Mouse (Mus musculus) limb, embryonic 14.5 days (tissue): Measurements from ENCODE around the gene Srcin1. TPM values are rescaled to one million over a fixed set of nuclear protein-coding genes. Genes with fewer than 3 reads are reported as not detected.

Experiments used
- ATAC-seq: fragments of 200-750 bp; cut with Nextera tagmentation; 2 replicates; pipeline ENCODE4 v1.8.0; 2017; ENCODE audit warnings: low read depth, moderate number of reproducible peaks, moderate TSS enrichment; ENCODE audit not compliant: low FRiP score
- DNase-seq: peaks from one replicate; pipeline ENCODE4 v3.0.0-alpha.2; 2015; ENCODE audit warnings: low spot score
- H3K27ac ChIP-seq: fragments of 300-500 bp; sonication (generic); replicated peaks from 2 replicates; pipeline ENCODE4 v1.5.1; 2014; ENCODE audit warnings: low read depth, mild to moderate bottlenecking, low read length, moderate library complexity, mixed read lengths
- H3K27me3 ChIP-seq: fragments of 300-500 bp; sonication (generic); 2 replicates; pipeline ENCODE4 v1.6.1; 2014; ENCODE audit warnings: low read length, mixed read lengths; ENCODE audit not compliant: control insufficient read depth, insufficient read depth
- H3K36me3 ChIP-seq: fragments of 300-500 bp; sonication (generic); 2 replicates; pipeline ENCODE4 v1.6.1; 2014; ENCODE audit warnings: mild to moderate bottlenecking, low read length, moderate library complexity, mixed read lengths; ENCODE audit not compliant: control insufficient read depth, insufficient read depth
- H3K4me1 ChIP-seq: fragments of 300-500 bp; sonication (generic); 2 replicates; pipeline ENCODE4 v1.6.1; 2014; ENCODE audit warnings: antibody characterized with exemption, low read length, mixed read lengths; ENCODE audit not compliant: control insufficient read depth, insufficient read depth
- H3K4me2 ChIP-seq: fragments of 300-500 bp; sonication (generic); replicated peaks from 2 replicates; pipeline ENCODE4 v1.6.1; 2014; ENCODE audit warnings: low read depth, mild to moderate bottlenecking, low read length, moderate library complexity; ENCODE audit not compliant: severe bottlenecking
- H3K4me3 ChIP-seq: fragments of 300-500 bp; sonication (generic); replicated peaks from 2 replicates; pipeline ENCODE4 v1.5.1; 2014; ENCODE audit warnings: low read length
- H3K9ac ChIP-seq: fragments of 300-500 bp; sonication (generic); 2 replicates; pipeline ENCODE4 v1.6.1; 2014; ENCODE audit warnings: mild to moderate bottlenecking, low read depth, low read length, moderate library complexity; ENCODE audit not compliant: severe bottlenecking
- H3K9me3 ChIP-seq: fragments of 300-500 bp; sonication (generic); 2 replicates; pipeline ENCODE4 v1.6.1; 2016; ENCODE audit warnings: low read length; ENCODE audit not compliant: control insufficient read depth
- POLR2A ChIP-seq: fragments of 200-500 bp; IDR thresholded peaks from 2 replicates; pipeline ENCODE4 v1.8.0; 2012; ENCODE audit warnings: inconsistent platforms, mild to moderate bottlenecking, moderate library complexity, borderline replicate concordance; ENCODE audit not compliant: insufficient read depth, insufficient read length; ENCODE audit errors: extremely low read depth
- WGBS: fragments of 180-500 bp; shearing (Covaris S2); extraction: QIAGEN DNeasy Blood & Tissue Kit; methylation state at CpG from one replicate; pipeline ENCODE4 v1.1.7; 2014; 5-methylcytosine and 5-hydroxymethylcytosine counted together
- polyA plus RNA-seq, 2 experiments: library from polyadenylated mRNA; depleted of rRNA in 1 of 2; stranded (reverse) in 1 of 2; unstranded in 1 of 2; fragments of >200 nt; fragmentation: Nextera tagmentation in 1 of 2; extraction: Ambion mirVana in 1 of 2; gene quantifications; 2 replicates each; pipeline versions ENCODE4 v1.2.1 to v1.2.3; 2012 to 2014

Gene Srcin1
- polyA plus RNA-seq, 2 experiments = 0.39 to 4.0 TPM

DNA sequence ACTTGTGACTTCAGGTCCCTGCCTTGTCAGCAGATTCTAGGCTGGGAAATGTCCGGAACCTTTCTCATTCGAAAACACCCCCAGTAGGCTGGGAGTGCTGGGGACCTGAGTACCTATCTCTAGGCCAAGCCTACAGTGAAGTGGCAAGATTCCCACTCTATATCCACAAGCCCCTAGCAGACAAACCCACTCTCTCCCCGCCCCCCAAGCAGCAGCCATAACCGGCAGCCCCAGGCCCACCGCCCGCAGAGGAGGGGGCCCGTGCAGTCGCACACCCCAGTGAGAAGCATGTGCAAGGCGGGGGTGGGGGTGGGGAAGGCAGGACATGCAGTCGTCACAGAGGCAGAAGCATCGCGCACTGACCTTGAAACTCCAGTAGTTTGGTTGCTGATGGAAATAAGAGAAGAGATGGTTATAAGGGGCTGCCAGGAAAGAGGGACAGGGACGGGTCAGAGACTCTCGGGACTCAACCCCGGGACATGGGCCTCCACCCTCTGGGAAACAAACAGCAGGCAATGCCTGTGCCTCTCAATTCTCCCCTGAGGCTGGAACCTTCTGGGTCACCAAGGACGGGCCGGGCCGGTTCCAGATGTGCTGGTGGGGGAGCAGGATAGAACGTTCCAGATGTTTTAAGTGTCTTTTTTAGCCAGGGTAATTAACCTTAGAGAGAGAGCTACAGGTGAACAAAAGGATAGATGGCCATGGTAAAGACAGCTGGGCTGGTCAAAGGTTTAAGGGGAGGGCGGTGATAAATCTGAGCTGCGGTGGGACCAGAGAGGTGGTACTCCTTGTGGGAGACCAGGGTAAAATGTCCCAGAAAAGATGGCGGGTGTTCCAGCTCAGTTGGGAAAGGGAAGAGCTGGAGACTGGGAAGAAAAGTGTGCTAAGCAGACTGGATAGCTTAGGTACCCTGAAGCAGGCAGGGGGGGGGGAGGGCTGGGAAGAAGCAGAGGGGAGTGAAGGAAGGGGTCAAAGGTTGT, 33.5 kb downstream of the Srcin1 start:
- no peak for ATAC-seq
- H3K4me2 ChIP-seq = no peak overlapping the region
- no peak overlapping the region for H3K4me3 ChIP-seq
- no peak overlapping the region for H3K9ac ChIP-seq
- no peak for TF ChIP-seq POLR2A
- no peaks in the 10 kb centered on the region for H3K9me3 ChIP-seq
- peaks cover 10% of the 10 kb centered on the region for H3K4me1 ChIP-seq
- H3K27ac ChIP-seq = no peak overlapping the region
- DNase-seq = no peak
- peaks cover 41% of the 10 kb centered on the region for H3K27me3 ChIP-seq
- no peaks in the 10 kb centered on the region for H3K36me3 ChIP-seq
- 64% methylated on average over 22 of the region's 22 CpGs for WGBS

GRCm38 (mm10) chr11:97540604-97541003, 35.4 kb downstream of the Srcin1 start:
- H3K9ac ChIP-seq = no peak overlapping the region
- TF ChIP-seq POLR2A = no peak
- H3K4me1 ChIP-seq = peaks cover 12% of the 10 kb centered on the region
- peaks cover 42% of the 10 kb centered on the region for H3K27me3 ChIP-seq
- H3K27ac ChIP-seq = no peak overlapping the region
- 37% methylated on average over 3 of the region's 3 CpGs for WGBS
- ATAC-seq (peak; percentile 41; the same call in 1 of the 2 replicates), DNase-seq (peak; percentile 45)
- H3K4me3 ChIP-seq = no peak overlapping the region
- H3K9me3 ChIP-seq = no peaks in the 10 kb centered on the region
- no peak overlapping the region for H3K4me2 ChIP-seq
- no peaks in the 10 kb centered on the region for H3K36me3 ChIP-seq

- Histone ChIP-seq H3K4me2 (no peak overlapping the region), H3K27ac (no peak overlapping the region), H3K4me1 (peaks cover 12% of the 10 kb centered on the region), H3K9ac (no peak overlapping the region), H3K27me3 (peaks cover 42% of the 10 kb centered on the region), H3K36me3 (no peaks in the 10 kb centered on the region), H3K4me3 (no peak overlapping the region), H3K9me3 (no peaks in the 10 kb centered on the region)
- ATAC-seq (no peak), DNase-seq (no peak)
- TF ChIP-seq POLR2A = no peak
- WGBS = 43% methylated on average over 3 of the region's 3 CpGs
These were observed 35.9 kb downstream of the Srcin1 start for GRCm38 (mm10) chr11:97540136-97540535.

DNA sequence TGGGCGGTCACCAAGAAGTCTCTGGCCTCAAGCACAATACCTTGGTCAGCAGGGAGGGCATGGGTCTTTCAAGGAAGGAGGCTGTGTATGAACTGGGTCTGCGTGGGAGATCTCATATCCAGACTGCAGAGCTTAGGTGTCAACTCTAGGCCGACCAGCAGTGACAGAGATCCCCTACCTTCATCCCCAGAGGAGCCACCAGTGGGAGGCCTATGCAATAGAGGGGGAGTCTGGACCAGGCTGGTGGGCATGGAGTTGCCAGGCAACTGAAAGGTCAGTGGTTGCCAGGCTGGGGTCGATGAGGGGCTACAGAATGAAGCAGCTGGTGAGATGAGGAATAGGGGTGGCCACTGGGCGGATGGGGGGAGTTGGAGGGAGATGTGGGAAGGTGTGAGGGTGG, 36.4 kb downstream of the Srcin1 start:
- DNase-seq = no peak
- Histone ChIP-seq H3K4me3 (no peak overlapping the region), H3K27ac (no peak overlapping the region), H3K9ac (no peak overlapping the region), H3K9me3 (no peaks in the 10 kb centered on the region), H3K27me3 (peaks cover 43% of the 10 kb centered on the region), H3K36me3 (no peaks in the 10 kb centered on the region), H3K4me1 (peaks cover 15% of the 10 kb centered on the region), H3K4me2 (no peak overlapping the region)
- TF ChIP-seq POLR2A = no peak
- 68% methylated on average over 5 of the region's 5 CpGs for WGBS
- no peak for ATAC-seq

DNA sequence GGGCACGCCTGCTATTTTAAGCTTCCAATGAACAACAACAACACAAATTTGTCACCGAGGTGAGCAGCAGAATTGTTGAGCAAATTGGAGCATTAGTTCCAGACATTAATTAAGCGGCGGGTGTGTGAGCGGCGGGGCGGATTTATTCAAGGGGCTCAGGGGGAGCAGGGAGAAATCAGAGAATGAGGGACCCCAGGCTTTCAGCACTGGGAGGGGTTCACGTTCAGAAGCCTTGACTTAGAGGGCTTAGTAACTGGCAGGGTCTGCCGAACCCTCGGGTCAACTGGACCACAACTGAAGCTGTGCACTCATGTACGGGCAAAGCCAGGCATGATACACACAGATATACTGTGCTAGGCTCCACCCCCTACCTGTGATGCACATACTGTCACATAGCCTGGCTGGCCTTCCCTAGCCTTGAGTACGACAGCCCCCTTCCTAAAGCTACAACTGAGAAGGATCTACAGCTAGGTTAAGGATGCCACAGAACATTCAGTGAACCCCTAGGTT, 38.4 kb downstream of the Srcin1 start:
- no peak overlapping the region for H3K4me3 ChIP-seq
- peaks cover 63% of the 10 kb centered on the region for H3K27me3 ChIP-seq
- no peak for TF ChIP-seq POLR2A
- H3K36me3 ChIP-seq = no peaks in the 10 kb centered on the region
- H3K9me3 ChIP-seq = no peaks in the 10 kb centered on the region
- no peak overlapping the region for H3K9ac ChIP-seq
- ATAC-seq (no peak), DNase-seq (no peak)
- WGBS = 26% methylated on average over 12 of the region's 12 CpGs
- H3K4me2 ChIP-seq = peak overlapping the region; percentile 63; the same call in 1 of the 2 replicates
- H3K4me1 ChIP-seq = peaks cover 23% of the 10 kb centered on the region
- H3K27ac ChIP-seq = no peak overlapping the region
